Mouse (Mus musculus): ENCODE data around the gene Crip1. TPM values are rescaled to one million over a fixed set of nuclear protein-coding genes. Genes with fewer than 3 reads are reported as not detected.

Gene Crip1
- polyA plus RNA-seq, 1 experiment from 2014 or later = 485 TPM

DNA sequence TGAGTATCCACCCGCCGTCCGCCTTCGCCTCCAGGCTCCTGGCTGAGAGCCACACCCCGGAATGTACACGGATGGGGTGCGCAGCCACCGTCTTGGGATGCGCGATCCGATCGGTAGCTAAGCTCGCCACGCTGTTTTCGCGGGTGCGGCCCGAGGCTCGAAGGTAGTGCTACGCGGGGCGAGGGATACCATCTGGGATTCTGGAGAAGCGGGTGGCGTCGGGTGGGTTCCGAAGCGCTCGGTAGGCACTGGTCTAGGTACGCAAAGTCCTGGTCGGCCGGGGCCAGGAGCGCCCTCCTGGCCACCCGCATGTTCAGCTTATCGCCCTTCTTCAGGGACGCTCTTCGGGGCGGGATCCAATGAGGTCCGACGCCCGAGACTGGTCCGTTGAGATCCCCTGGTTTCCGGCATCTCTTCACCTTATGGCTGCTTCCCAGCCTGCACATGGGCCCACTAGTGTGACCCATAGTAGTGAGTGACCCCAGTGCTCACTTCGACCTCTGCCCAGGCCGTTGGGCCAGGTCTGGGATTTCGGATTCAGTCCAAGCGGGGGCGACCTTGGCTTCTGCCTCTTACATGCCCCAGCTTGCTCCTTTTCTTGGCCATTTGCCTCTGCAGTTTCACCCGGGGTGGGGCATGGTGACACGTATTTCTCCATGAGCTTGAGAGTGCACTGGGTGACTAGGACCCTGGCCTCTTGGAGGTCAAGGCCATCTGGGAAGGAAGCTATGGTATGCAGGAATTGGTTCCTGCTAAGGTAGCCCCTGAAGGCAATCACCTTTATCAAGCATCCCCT lies 5.3 kb upstream of the Crip1 start:
- peak; percentile 1; the same call in 1 of the 2 replicates for ATAC-seq (ENCODE audit: insufficient number of reproducible peaks, low FRiP score)
- Histone ChIP-seq H3K9ac (peak overlapping the region; percentile 94), H3K4me1 (replicated peaks) (peaks cover 76% of the 10 kb centered on the region), H3K9me3 (replicated peaks) (no peaks in the 10 kb centered on the region), H3K4me2 (peak overlapping the region; percentile 83), H3K36me3 (peaks cover 46% of the 10 kb centered on the region), H3K27me3 (replicated peaks) (no peaks in the 10 kb centered on the region), H3K27ac (ENCODE audit: poor library complexity, severe bottlenecking) (peak overlapping the region; percentile 97), H3K4me3 (peak overlapping the region; percentile 80)
- WGBS = 1% methylated on average over 49 of the region's 49 CpGs

DNA sequence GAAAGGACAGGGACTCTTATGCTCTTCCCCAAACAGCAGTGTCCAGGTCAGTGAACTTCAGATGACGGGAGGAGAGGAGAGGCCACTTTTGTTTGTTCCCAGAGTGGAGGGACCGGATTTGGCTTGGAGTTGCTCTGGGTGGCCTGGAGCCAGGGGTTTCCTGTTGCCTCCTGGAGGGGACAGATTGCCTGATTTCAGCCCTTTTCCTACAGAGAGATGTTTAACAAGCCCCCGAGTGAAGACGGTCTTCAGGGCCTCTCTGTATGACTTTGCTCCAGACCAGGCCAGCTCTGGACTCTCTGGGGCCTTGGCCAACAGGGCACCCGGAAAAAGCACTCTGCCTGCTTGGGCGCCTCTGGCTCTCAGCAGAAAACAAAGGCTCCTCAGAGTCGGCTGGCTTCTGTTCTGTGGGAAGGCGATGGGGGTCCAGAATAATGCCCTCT lies 4.6 kb upstream of the Crip1 start:
- Histone ChIP-seq H3K4me1 (replicated peaks) (peaks cover 76% of the 10 kb centered on the region), H3K4me2 (peak overlapping the region; percentile 83), H3K36me3 (peaks cover 41% of the 10 kb centered on the region), H3K27ac (ENCODE audit: poor library complexity, severe bottlenecking) (peak overlapping the region; percentile 97), H3K9me3 (replicated peaks) (no peaks in the 10 kb centered on the region), H3K9ac (peak overlapping the region; percentile 94), H3K4me3 (peak overlapping the region; percentile 80), H3K27me3 (replicated peaks) (no peaks in the 10 kb centered on the region)
- no peak for ATAC-seq (ENCODE audit: insufficient number of reproducible peaks, low FRiP score)
- 18% methylated on average over 8 of the region's 8 CpGs for WGBS

DNA sequence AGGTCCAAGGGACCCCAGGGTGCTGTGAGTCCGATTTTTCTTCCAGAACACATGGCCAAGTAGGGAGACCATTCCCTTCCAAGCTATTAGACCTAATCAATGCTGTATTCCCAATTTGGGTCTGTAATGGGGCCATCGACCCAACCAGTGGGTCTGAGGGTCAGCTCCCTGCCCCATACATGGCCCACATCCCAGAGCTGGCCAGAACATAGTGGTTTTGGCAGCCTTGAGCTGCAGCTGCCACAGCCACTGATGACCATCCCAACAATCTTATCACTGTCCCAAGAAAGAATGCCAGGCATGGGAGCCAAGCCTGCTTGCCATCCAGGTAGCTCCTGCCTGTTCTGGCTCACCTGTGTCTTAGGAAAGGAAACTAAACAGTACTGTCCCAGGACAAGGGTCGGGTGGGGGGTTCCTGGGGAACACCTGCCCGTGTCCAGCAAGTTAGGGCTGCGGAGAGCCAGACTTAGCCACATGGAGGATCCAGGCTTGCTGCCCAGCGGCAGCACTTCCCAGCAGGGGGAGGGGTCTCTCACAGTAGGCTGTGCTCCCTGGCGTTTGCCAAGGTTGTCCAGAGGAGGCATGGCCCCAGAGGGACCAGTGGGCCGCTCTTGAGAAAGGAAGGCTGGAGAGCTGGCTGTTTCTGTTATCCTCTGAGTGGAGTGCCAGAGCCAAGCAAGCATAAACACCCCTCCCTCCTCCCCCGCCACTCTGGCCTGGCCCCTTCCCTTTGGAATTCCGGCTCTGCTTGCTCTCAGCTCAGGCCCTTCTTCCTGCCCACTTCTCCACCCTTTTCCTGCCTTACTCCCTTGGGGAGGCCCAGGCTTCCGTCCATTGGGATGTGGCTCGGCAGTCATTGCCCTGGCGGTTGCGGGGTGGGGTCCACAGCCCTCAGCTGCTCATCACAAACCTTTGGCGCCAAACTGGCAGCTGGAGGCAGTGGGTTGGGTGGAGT lies 3.8 kb upstream of the Crip1 start:
- peak; percentile 49 for ATAC-seq (ENCODE audit: insufficient number of reproducible peaks, low FRiP score)
- 7% methylated on average over 15 of the region's 15 CpGs for WGBS
- Histone ChIP-seq H3K4me1 (replicated peaks) (peaks cover 76% of the 10 kb centered on the region), H3K36me3 (peaks cover 35% of the 10 kb centered on the region), H3K4me3 (peak overlapping the region; percentile 80), H3K27ac (ENCODE audit: poor library complexity, severe bottlenecking) (peak overlapping the region; percentile 97), H3K9ac (peak overlapping the region; percentile 94), H3K9me3 (replicated peaks) (no peaks in the 10 kb centered on the region), H3K27me3 (replicated peaks) (no peaks in the 10 kb centered on the region), H3K4me2 (peak overlapping the region; percentile 83)

DNA sequence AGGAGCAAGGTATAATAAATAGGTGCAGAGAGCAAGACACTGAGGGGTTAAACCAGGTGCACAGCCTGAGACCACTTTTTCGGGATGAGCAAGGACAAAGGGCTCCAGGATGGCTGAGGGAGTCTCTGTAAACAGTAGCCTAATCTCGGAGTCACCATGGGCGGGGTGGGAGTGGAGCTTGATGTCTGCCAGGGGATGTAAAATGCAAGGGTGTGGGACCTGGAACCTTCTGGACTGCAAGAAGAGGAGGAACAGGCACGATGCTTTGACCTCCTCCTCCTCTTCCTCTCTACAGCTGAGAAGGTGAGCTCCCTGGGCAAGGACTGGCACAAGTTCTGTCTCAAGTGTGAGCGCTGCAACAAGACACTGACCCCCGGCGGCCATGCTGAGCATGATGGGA lies 3.0 kb upstream of the Crip1 start:
- Histone ChIP-seq H3K4me1 (replicated peaks) (peaks cover 76% of the 10 kb centered on the region), H3K27me3 (replicated peaks) (no peaks in the 10 kb centered on the region), H3K4me3 (peak overlapping the region; percentile 80), H3K9me3 (replicated peaks) (no peaks in the 10 kb centered on the region), H3K4me2 (peak overlapping the region; percentile 83), H3K27ac (ENCODE audit: poor library complexity, severe bottlenecking) (peak overlapping the region; percentile 97), H3K9ac (peak overlapping the region; percentile 94), H3K36me3 (peaks cover 31% of the 10 kb centered on the region)
- ATAC-seq (ENCODE audit: insufficient number of reproducible peaks, low FRiP score) = no peak
- 37% methylated on average over 7 of the region's 7 CpGs for WGBS

DNA sequence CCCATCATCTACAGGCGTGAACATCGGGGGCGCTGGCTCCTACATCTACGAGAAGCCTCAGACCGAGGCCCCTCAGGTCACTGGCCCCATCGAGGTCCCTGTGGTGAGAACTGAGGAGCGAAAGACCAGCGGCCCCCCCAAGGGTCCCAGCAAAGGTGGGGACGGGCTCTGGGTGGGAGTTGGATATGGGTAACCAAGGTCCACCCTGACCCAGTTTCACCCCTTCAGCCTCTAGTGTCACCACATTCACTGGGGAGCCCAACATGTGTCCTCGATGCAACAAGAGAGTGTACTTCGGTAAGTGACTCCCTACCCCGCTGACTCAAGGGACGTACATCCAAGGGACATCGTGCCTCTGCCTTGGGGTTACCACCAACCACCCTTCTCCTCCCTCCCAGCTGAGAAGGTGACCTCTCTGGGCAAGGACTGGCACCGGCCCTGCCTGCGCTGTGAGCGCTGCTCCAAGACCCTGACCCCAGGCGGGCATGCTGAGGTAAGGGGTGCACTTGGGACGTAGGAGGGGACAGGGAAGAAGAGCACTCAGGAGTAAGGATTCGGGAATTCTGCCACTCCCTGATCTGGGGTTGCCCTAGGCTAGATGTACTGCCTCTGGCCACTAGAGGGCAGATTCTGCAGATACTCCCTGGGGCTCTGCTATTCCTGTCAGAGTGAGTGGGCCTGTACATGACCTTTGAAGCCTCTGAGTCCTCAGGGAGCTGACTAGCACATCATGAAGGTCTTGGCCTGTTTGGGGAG lies 1.9 kb upstream of the Crip1 start:
- Histone ChIP-seq H3K9ac (peak overlapping the region; percentile 94), H3K27me3 (replicated peaks) (no peaks in the 10 kb centered on the region), H3K36me3 (peaks cover 31% of the 10 kb centered on the region), H3K27ac (ENCODE audit: poor library complexity, severe bottlenecking) (peak overlapping the region; percentile 97), H3K4me2 (peak overlapping the region; percentile 83), H3K4me3 (peak overlapping the region; percentile 9; the same call in 1 of the 2 replicates), H3K4me1 (replicated peaks) (peaks cover 76% of the 10 kb centered on the region), H3K9me3 (replicated peaks) (no peaks in the 10 kb centered on the region)
- no peak for ATAC-seq (ENCODE audit: insufficient number of reproducible peaks, low FRiP score)
- WGBS = 74% methylated on average over 20 of the region's 20 CpGs

DNA sequence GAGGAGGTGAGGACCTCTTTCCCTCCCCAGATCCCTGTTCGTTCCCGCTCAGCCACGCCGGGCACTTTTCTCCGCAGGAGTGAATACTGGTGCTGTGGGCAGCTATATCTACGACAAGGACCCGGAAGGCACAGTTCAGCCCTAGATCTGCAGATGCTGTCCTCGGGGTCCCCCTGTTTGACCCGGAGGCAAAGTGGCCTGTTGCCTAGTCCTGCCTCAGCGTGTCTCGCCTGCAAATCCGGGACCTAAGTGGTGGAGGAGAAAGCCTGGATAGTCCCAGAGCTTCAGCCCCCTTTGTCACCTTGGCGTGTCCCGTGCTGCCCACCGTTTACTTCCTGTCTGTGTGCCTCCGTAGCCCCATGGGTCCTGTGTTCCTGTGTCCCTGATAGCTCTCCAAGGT lies 1.2 kb upstream of the Crip1 start:
- no peak for ATAC-seq (ENCODE audit: insufficient number of reproducible peaks, low FRiP score)
- Histone ChIP-seq H3K27ac (ENCODE audit: poor library complexity, severe bottlenecking) (peak overlapping the region; percentile 97), H3K9ac (peak overlapping the region; percentile 22; the same call in 1 of the 2 replicates), H3K36me3 (peaks cover 31% of the 10 kb centered on the region), H3K9me3 (replicated peaks) (no peaks in the 10 kb centered on the region), H3K4me1 (replicated peaks) (peaks cover 74% of the 10 kb centered on the region), H3K27me3 (replicated peaks) (no peaks in the 10 kb centered on the region), H3K4me3 (no peak overlapping the region), H3K4me2 (peak overlapping the region; percentile 14; the same call in 1 of the 2 replicates)
- 86% methylated on average over 16 of the region's 16 CpGs for WGBS

DNA sequence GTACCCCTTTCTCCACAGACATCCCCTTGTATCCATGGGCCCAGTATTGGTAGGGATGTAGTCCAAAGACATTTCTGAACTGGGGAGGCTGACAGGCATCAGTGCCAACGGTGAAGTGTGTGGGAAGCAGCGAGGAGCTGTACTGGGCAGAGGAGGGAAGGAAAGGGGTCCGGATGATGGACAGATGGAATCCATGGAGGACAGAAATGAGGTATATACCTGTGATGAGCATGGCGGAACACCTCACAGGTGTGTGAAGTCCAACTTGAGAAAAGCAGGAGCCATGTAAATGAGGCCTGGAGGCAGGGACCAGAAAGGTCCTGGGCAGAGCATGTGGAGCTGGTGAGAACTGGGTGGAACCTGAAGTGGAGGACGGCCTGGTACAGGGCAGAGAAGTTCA lies 525 bp upstream of the Crip1 start:
- H3K27me3 ChIP-seq (replicated peaks) = no peaks in the 10 kb centered on the region

DNA sequence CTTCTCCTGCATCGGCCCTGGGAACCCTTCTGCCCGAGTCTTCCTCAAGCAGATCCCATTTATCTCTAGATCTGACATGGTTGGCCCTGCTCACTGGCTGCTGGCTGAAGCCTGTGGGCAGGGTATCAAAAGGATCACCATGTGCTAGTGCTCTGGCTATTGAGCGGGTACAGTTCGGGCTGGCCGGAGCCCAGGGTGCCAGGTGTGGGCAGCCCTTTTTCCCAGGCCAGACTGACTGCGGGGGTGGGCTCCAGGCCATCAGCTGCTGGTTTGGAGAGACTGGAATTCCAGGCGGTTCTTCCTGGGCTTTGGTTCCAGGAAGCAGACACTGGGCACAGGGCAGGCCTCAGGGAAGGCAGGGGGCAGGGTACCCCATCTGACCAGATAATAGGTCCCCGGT lies 1.4 kb downstream of the Crip1 start:
- H3K27me3 ChIP-seq (replicated peaks) = no peaks in the 10 kb centered on the region
- peak overlapping the region; percentile 63; the same call in 1 of the 2 replicates for H3K27ac ChIP-seq (ENCODE audit: poor library complexity, severe bottlenecking)

More for the DNA sequence above, 525 bp upstream of the Crip1 start:
- Histone ChIP-seq H3K4me2 (no peak overlapping the region), H3K4me3 (no peak overlapping the region), H3K9me3 (replicated peaks) (no peaks in the 10 kb centered on the region), H3K4me1 (replicated peaks) (peaks cover 81% of the 10 kb centered on the region), H3K9ac (no peak overlapping the region), H3K36me3 (peaks cover 31% of the 10 kb centered on the region), H3K27ac (ENCODE audit: poor library complexity, severe bottlenecking) (peak overlapping the region; percentile 97)
- 75% methylated on average over 5 of the region's 5 CpGs for WGBS
- ATAC-seq (ENCODE audit: insufficient number of reproducible peaks, low FRiP score) = no peak

DNA sequence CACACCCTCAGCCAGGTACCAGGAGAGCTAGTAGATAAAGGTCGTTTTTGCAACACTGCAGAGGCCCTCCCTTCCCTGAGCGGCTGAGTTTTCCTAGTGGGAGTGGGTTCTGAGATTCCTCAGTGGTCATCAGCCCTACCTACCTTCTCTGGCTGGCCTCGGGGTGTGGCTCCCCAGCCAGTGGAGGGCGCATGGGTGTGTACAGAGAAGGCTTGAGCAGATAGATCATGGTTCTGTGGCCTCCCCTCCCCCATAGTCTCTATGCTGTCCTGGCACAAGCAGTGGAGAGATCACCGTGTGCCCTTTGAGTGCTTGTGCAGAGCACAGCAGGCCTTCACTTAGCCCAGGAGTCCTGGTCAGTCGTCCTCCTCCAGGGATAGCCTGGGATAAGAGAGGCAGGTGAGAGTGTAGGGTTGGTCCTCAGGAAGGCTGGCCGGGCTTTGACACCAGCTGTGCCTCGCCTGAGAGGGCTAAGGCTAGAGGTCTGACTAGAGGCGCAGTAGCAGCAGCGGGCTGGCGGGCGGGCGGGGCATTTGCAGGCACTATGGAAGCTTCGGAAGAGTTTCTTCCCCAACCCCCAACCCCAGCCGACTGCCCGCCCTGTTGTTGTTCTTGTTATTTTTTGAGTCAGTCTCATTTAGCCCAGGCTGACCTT lies 2.4 kb downstream of the Crip1 start:
- H3K4me3 ChIP-seq = no peak overlapping the region
- H3K4me2 ChIP-seq = peak overlapping the region; percentile 10; the same call in 1 of the 2 replicates
- H3K27me3 ChIP-seq (replicated peaks) = no peaks in the 10 kb centered on the region
- no peak for ATAC-seq (ENCODE audit: insufficient number of reproducible peaks, low FRiP score)
- WGBS = 30% methylated on average over 16 of the region's 16 CpGs
- H3K9me3 ChIP-seq (replicated peaks) = no peaks in the 10 kb centered on the region
- H3K27ac ChIP-seq (ENCODE audit: poor library complexity, severe bottlenecking) = 0 out of 2 replicates have a peak overlapping the region, but pooled peaks have one; percentile 12
- no peak overlapping the region for H3K9ac ChIP-seq
- peaks cover 95% of the 10 kb centered on the region for H3K4me1 ChIP-seq (replicated peaks)
- peaks cover 26% of the 10 kb centered on the region for H3K36me3 ChIP-seq

More for the DNA sequence above, 1.4 kb downstream of the Crip1 start:
- Histone ChIP-seq H3K4me1 (replicated peaks) (peaks cover 93% of the 10 kb centered on the region), H3K36me3 (peaks cover 31% of the 10 kb centered on the region), H3K9ac (no peak overlapping the region), H3K4me2 (no peak overlapping the region), H3K9me3 (replicated peaks) (no peaks in the 10 kb centered on the region), H3K4me3 (no peak overlapping the region)
- 69% methylated on average over 8 of the region's 8 CpGs for WGBS
- ATAC-seq (ENCODE audit: insufficient number of reproducible peaks, low FRiP score) = no peak

DNA sequence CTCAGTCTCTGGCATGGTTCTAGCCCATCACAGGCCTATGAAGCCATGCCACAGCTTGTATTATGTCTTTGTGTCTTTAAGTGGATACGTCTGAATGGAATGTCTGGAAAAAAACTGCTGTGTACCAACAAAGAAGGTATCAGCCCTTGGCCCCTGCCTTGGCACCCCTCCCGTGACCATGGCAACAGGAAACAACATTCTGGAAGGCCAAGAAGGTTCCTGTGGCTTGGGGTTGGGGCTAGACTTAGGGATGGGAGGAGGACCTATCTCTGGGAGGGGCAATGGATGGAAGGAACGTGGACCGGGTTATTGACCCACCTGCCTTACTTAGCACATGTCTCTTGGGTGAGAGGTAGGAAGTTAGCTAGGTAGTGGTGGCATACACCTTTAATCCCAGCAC lies 3.2 kb downstream of the Crip1 start:
- Histone ChIP-seq H3K27ac (ENCODE audit: poor library complexity, severe bottlenecking) (no peak overlapping the region), H3K27me3 (replicated peaks) (no peaks in the 10 kb centered on the region), H3K4me2 (no peak overlapping the region), H3K9me3 (replicated peaks) (no peaks in the 10 kb centered on the region), H3K9ac (no peak overlapping the region), H3K4me3 (no peak overlapping the region), H3K36me3 (peaks cover 22% of the 10 kb centered on the region), H3K4me1 (replicated peaks) (peaks cover 93% of the 10 kb centered on the region)
- ATAC-seq (ENCODE audit: insufficient number of reproducible peaks, low FRiP score) = no peak
- 68% methylated on average over 4 of the region's 4 CpGs for WGBS

Measured in heart, embryonic 12.5 days (tissue).